Mouse (Mus musculus): ENCODE data around the gene Hdac7. TPM values are rescaled to one million over a fixed set of nuclear protein-coding genes. Genes with fewer than 3 reads are reported as not detected.

Gene Hdac7
- total RNA-seq, 1 experiment from 2014 or later: 6.5 TPM

- no peak for ATAC-seq (replicated peaks; ENCODE audit: insufficient number of reproducible peaks, low FRiP score, low TSS enrichment, poor library complexity, severe bottlenecking)
These were observed 42.5 kb downstream of the Hdac7 start for GRCm38 (mm10) chr15:97801811-97802210.

DNA sequence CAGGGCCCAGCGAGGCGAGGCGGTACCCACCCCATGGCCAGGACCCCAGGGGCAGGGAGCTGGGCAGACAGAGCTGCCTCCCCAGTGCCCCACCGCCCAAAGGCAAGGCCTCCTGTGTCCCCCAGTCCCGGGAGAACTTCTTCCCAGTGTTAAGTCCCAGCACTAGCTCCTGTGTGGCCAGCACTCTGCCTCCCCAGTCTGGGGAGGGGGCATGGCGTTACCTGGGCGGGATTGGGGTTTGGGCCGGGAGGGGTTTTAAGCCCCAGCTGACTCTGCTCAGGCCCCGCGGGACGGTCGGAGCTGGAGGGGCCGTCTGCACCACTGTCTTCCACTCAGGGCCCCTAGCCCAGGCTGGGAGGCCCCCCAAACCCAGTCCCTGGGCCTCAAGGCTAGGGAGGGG is 43.4 kb downstream of the Hdac7 start:
- ATAC-seq (replicated peaks; ENCODE audit: insufficient number of reproducible peaks, low FRiP score, low TSS enrichment, poor library complexity, severe bottlenecking): no peak

DNA sequence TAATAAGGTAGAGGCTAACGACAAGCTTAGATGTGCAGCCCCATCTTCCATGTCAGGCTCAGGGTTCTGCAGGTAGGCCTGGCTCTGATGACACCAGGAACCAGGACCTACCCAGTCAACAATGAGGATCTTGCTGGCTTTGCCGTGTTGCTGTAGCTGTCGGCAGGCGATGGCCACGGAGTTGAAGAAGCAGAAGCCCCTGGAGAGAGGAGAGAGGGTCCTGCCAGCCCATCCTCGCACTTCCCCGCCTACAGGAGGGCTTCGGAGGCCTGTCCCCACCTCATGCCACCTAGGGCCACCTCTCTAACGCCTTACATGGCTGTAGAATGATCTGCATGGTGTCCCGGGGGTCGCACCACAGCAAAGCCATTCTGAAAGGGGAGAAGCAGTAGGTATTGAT is 44.9 kb downstream of the Hdac7 start:
- ATAC-seq (replicated peaks; ENCODE audit: insufficient number of reproducible peaks, low FRiP score, low TSS enrichment, poor library complexity, severe bottlenecking): no peak

DNA sequence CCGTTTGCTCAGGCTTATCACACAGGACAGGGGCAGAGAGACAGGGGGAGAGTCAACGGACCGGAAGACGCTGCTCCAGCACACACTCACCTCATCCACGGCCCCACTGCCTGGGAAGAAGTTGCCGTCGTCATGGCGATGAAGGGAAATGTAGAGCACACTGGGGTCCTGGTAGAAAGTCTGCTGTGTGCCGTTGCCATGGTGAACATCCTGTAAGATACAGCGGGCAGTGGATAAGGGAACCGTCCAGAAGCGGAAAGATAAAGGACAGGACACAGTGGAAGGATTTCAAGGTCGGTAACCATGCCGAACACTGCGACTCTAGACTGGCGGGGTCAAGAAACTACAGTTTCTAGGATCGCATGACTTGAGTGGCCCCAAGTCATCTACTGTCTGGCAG is 46.2 kb downstream of the Hdac7 start:
- ATAC-seq (replicated peaks; ENCODE audit: insufficient number of reproducible peaks, low FRiP score, low TSS enrichment, poor library complexity, severe bottlenecking): no peak

DNA sequence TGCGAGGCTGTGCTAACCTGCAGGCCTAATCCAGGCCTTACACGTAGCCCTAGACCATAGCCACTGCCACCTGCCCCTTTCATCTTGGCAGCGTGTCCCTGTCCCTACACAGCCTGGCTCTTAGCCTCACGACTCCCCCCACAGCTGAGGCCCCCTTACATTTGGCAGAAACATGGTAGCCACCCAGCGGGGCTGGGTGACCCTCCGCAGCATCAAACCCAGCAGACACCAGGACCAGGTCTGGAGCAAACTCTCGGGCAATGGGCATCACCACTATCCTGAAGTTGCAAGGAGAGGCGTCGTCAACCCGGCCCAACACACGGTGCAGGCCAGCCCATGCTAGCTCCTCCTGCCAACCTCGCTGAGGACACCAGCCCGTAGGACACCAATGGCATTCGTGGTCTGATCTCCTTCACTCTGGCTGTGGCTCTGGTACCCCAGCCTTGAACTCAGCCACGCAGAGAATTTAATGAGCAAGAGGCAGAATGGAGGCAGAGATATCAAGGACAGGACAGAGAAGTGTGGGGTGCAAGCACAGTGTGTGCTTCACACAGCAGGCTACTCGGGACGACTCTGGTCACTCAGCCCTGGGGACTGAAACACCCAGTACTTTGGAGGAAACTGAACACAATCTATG is 47.5 kb downstream of the Hdac7 start:
- no peak for ATAC-seq (replicated peaks; ENCODE audit: insufficient number of reproducible peaks, low FRiP score, low TSS enrichment, poor library complexity, severe bottlenecking)

- ATAC-seq (replicated peaks; ENCODE audit: insufficient number of reproducible peaks, low FRiP score, low TSS enrichment, poor library complexity, severe bottlenecking): no peak
These were observed 48.6 kb downstream of the Hdac7 start for GRCm38 (mm10) chr15:97795559-97796235.

- ATAC-seq (replicated peaks; ENCODE audit: insufficient number of reproducible peaks, low FRiP score, low TSS enrichment, poor library complexity, severe bottlenecking): no peak
These were observed 50.0 kb downstream of the Hdac7 start for GRCm38 (mm10) chr15:97794268-97794667.

GRCm38 (mm10) chr15:97793386-97794153 is 50.7 kb downstream of the Hdac7 start:
- ATAC-seq (replicated peaks; ENCODE audit: insufficient number of reproducible peaks, low FRiP score, low TSS enrichment, poor library complexity, severe bottlenecking): no peak

GRCm38 (mm10) chr15:97791126-97791700 is 53.1 kb downstream of the Hdac7 start:
- no peak for ATAC-seq (replicated peaks; ENCODE audit: insufficient number of reproducible peaks, low FRiP score, low TSS enrichment, poor library complexity, severe bottlenecking)

DNA sequence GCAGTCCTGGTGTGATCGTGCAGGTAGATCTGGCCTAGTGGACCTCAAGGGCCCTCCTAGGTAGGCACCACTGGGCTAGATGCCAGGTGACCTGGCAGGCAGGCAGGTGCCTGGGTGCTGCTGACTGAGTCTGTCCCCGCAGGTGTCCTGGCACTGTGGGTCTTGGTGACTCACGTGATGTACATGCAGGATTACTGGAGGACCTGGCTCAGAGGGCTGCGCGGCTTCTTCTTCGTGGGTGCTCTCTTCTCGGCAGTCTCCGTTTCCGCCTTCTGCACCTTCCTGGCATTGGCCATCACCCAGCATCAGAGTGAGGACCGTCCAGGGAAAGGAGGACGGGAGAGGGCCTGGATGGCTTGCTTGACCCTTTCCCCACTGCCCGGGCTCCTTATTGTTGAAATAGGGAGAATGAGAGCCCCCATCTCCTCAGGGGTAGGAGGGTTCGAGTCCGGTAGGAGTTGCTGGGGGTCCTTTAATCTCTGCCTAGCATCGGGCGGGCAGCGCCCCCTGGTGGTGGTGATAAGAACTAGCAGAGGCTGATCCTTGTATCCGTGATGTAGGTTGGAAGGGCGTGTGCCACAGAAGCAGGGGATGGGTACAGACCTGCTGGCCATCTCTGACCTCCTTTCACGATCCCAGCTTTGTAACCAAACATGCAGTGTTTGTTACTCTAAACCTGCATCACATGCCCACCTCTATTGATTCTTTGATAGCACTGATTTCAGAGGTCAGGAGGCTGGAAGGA is 54.4 kb downstream of the Hdac7 start:
- ATAC-seq (replicated peaks; ENCODE audit: insufficient number of reproducible peaks, low FRiP score, low TSS enrichment, poor library complexity, severe bottlenecking): no peak

GRCm38 (mm10) chr15:97788821-97789220 is 55.5 kb downstream of the Hdac7 start:
- ATAC-seq (replicated peaks; ENCODE audit: insufficient number of reproducible peaks, low FRiP score, low TSS enrichment, poor library complexity, severe bottlenecking): no peak

- ATAC-seq (replicated peaks; ENCODE audit: insufficient number of reproducible peaks, low FRiP score, low TSS enrichment, poor library complexity, severe bottlenecking): no peak
These were observed 56.3 kb downstream of the Hdac7 start for GRCm38 (mm10) chr15:97787799-97788667.

- ATAC-seq (replicated peaks; ENCODE audit: insufficient number of reproducible peaks, low FRiP score, low TSS enrichment, poor library complexity, severe bottlenecking): no peak
These were observed 57.0 kb downstream of the Hdac7 start for GRCm38 (mm10) chr15:97787148-97787798.

DNA sequence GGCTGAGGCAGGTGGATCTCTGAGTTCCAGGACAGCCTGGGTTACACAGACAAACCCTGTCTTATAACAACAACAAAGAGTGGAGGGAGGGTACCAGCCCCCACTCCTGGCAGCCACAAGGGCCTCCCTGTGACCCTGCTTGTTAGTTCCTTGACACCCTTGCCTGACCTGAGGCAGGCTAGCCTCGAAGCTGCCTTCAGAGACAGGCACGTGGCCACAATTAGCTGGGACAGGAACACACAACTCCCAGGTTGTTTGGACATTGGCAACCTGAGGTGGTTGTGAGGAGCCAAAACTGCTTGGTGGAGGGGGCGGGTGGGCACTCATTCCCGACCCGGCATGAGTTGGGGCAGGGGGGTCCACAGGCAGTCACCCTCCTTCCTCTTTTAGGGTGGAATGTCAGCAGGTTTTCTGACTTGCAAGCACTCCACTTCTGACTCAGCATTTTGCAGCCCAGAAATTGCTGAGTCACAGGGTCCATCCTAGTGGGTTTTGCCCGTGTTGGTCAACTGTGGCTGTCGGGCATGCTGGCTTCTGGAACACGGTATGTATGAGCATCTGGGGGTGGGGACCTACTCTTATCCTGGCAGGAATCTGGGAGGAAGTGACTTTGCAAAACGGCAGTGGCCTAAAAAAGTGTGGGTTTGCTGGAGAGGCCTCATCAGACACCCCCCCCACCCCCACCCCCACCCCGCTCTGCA is 57.7 kb downstream of the Hdac7 start:
- ATAC-seq (replicated peaks; ENCODE audit: insufficient number of reproducible peaks, low FRiP score, low TSS enrichment, poor library complexity, severe bottlenecking): no peak

- no peak for ATAC-seq (replicated peaks; ENCODE audit: insufficient number of reproducible peaks, low FRiP score, low TSS enrichment, poor library complexity, severe bottlenecking)
These were observed 58.4 kb downstream of the Hdac7 start for GRCm38 (mm10) chr15:97785731-97786411.

DNA sequence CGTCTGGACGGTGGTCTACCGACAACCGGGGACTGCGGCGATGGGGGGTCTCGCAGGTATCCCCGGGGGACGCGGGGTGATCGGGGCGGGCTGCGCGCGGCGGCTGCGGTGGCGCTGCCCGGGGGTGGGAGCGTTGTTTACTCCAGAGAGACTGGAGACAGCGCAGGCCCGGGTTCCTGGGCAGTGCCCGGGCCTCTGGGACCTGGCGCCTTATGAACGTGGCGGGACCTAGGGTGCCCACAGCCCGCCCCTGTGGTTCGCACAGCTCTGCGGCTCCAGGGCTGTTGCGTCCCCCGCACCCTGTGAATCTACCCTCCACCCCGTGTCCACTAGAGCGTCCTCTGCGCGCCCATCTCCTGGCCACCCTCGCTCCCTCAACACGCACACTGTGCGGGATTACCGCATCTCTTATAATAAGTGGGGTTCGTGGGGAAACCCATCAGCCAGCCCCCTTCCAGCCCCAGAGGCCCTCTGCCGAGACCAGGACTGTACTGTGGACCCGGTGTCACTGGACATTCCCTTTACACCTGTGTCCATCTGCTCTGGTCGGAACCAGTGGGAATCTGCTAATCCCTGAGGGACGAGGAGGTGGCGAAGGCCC is 59.6 kb downstream of the Hdac7 start:
- no peak for ATAC-seq (replicated peaks; ENCODE audit: insufficient number of reproducible peaks, low FRiP score, low TSS enrichment, poor library complexity, severe bottlenecking)
